Mouse (Mus musculus) adrenal gland, adult 8-10 months (tissue): Measurements from ENCODE around the gene Galnt6. TPM values are rescaled to one million over a fixed set of nuclear protein-coding genes. Genes with fewer than 3 reads are reported as not detected.

ENCODE experiments used
- DNase-seq: peaks from one replicate; pipeline ENCODE4 v3.0.0; 2022
- total RNA-seq, 4 experiments: library from RNA; stranded (reverse); gene quantifications; 2 replicates each; pipeline ENCODE4 v1.2.4; 2022

Galnt6 gene
- total RNA-seq, 4 experiments from 2014 or later: 5.1 to 7.2 (median 5.8) TPM

- no peak for DNase-seq
These were observed 24.9 kb upstream of the Galnt6 start for GRCm38 (mm10) chr15:100754041-100754440.

- DNase-seq: no peak
These were observed 23.9 kb upstream of the Galnt6 start for GRCm38 (mm10) chr15:100753045-100753444.

DNA sequence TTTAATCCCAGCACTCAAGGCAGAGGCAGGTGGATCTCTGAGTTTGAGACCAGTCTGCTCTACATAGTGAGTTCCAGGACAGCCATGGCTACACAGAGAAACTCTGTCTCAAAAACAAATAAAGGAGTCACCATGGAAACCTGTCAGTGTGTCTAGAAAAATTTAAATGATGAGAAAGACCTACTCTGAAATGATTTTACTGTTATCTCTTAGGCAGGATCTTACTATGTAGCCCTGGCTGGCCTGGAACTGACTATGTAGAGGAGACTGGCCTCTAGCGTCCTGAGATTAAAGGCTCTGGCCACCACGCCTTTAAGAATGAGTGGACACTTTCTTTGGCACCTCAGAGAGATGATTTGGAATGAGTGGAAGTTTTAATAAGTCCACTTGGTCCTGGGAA is 23.3 kb upstream of the Galnt6 start:
- no peak for DNase-seq

GRCm38 (mm10) chr15:100749751-100750538 is 20.8 kb upstream of the Galnt6 start:
- DNase-seq: no peak

DNA sequence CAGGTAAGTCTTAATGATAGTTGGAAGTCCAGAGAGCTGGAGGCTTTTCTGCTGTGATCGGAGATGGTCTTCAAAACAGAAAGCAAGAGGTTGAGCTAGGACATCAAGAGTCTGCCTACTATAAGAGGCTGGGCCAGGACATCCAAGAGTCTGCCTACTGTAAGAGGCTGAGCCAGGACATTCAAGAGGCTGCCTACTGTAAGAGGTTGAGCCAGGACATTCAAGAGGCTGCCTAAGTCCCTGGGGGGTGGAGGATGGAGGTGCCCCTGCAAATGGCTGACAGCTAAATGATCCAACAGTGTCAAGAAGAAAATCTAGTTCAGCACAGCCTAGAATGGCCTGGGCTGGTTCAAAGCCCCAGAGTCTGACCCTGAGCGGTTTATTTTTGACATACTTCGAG is 19.4 kb upstream of the Galnt6 start:
- DNase-seq: no peak

GRCm38 (mm10) chr15:100747121-100747963 is 18.2 kb upstream of the Galnt6 start:
- DNase-seq: no peak

- DNase-seq: no peak
These were observed 17.4 kb upstream of the Galnt6 start for GRCm38 (mm10) chr15:100746478-100747120.

GRCm38 (mm10) chr15:100743238-100743637 is 14.1 kb upstream of the Galnt6 start:
- no peak for DNase-seq

DNA sequence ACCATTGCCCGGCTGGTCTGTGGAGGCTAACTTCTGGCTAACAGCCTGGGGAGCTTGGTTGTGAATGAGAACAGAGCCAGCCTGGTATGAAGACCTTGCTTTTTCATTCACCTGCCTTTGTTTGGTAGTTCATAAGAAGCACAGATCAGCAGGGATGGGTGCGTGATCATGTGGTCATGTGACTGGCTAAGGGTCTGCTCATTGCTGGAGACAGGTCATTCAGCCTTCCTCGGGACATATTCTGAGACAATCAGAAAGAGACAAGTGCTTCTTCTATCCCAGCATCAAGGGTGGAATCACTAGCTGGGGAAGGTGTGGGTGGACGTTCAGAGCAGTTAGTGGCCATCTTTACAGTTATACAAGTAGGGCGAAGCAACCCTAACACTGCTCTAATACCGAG is 10.3 kb upstream of the Galnt6 start:
- no peak for DNase-seq

GRCm38 (mm10) chr15:100738351-100738781 is 9.2 kb upstream of the Galnt6 start:
- no peak for DNase-seq

DNA sequence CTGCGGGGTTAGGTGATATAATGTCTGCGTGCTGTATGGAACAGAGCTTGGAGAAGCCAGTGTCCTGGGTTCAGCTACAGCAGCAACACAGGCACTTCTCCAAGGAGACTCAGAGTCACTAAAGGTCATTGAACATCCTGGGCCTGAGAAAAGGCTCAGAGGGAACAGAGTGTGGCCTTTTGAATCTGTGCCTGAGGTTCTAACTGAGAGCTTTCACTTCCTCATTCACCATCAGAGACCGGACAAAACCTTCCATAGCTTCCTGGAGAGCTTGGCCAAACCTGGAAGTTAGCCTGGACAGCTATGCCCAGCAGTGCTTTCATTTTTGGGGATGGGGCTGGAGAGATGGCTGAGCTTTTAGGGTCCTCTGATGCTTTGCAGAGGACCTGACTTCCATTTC is 8.5 kb upstream of the Galnt6 start:
- no peak for DNase-seq

- no peak for DNase-seq
These were observed 6.8 kb upstream of the Galnt6 start for GRCm38 (mm10) chr15:100735953-100736300.

DNA sequence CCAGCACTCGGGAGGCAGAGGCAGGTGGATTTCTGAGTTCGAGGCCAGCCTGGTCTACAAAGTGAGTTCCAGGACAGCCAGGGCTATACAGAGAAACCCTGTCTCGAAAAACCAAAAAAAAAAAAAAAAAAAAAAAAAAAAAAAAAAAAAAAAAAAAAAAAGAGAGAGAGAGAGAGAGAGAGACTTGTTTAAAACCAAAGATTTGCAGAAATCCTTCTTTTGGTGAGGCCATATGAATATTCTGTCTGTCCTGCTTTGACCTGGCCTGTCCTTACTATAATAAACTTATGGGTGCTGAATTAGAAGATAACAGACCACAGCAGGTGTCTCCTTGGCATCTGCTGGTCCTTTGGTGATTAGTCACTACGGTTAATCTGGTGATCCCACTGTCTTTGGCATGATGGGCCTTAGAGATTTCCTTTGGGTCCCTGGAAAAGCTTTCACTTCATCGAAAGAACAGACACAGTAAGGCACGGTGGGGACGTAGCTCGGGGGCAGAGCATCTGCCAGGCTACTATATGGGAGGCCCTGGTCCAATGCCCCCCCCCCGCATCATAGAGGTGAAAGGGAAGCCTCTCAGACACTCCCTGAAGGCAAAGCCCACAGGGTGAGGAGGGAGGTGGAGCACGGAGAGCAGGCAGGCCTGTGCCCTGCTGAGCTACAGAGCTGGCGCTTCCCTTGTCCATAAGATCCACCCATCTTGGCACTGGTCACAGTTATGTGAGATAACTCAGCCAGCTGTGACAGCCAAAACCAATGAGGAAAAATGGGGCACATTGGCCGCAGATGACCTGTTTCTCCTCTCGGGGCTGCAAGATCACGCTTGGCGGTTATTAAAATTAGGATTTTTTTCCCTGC is 6.1 kb upstream of the Galnt6 start:
- no peak for DNase-seq

- no peak for DNase-seq
These were observed 3.4 kb upstream of the Galnt6 start for GRCm38 (mm10) chr15:100732580-100732979.

DNA sequence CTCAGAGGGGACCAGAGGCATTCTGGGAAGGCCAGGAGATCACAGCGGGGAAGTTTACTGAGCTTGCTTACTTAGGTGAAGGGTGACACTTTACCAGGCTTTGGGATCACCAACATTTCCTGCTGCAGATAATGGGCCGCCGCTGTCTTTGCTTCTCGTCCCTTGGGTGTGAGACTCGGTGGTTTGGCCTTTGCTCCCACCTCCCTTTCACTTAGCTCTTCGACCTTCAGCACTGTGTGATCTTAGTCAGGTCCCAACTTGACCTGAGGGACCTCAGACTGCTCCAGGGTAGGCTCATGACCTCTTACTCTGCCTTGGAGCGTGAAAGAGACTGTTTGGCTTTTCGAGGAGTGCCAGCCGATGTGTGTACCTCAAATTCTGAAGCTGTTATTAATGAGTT is 1.9 kb upstream of the Galnt6 start:
- DNase-seq: no peak

DNA sequence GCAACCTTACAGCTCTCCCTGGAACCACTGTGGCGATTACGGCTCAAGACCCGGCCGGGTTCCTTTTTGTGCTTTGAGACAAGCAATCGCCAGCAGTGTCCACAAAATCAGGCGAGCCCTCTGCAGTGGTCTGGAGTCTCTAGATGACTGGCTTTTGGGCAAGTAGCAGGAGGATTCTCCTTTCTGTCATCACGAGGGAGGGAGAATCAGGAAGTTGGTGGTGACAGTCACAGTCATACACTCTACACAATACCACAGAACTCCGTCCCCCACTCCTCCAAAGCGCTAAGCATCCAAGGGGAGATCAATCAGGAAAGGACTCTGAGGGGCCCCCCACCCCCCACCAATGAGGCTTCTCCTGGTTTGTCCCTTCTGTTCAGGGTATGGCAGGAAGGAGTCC is 590 bp downstream of the Galnt6 start:
- DNase-seq: no peak

DNA sequence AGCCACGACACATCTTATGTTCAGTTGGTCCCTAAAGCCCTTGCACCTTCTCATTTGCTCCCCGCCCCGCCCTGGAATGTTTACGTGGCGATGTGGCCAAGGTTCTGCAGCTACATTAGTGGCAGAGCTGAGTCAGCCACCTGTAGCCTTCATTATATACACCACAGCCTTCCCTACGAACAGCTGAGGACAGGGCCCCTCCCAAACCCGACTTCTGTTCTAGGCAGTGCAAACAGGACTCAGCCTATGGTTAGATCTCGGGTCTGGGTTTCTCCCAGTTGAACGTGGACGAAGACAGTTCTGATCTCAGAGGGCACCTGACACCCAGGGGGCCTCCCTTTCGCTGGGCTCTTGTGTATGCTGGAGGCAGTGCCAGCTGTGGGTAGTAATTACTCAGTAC is 1.3 kb downstream of the Galnt6 start:
- DNase-seq: no peak

DNA sequence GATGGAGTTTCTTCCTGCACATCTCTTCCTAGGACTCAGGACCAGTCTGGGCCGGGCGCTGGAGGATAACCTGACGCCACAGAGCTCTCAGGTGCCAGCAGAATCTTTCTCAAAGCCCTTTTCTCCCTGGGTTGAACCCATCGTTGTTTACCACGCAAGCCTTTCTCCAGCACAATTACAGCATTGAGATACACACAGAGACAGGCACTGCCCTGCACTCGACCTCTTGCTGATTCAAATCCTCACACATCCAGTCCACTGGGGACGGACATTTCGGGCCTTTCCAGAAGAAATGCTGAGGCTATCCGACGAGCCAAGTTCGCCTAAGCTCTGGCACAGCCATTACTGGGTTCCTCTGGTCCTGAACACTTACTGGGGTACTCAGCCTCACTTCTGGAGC is 2.5 kb downstream of the Galnt6 start:
- no peak for DNase-seq

- DNase-seq: no peak
These were observed 5.7 kb downstream of the Galnt6 start for GRCm38 (mm10) chr15:100723505-100723904.

GRCm38 (mm10) chr15:100722564-100722963 is 6.6 kb downstream of the Galnt6 start:
- DNase-seq: no peak

GRCm38 (mm10) chr15:100722026-100722425 is 7.2 kb downstream of the Galnt6 start:
- no peak for DNase-seq

DNA sequence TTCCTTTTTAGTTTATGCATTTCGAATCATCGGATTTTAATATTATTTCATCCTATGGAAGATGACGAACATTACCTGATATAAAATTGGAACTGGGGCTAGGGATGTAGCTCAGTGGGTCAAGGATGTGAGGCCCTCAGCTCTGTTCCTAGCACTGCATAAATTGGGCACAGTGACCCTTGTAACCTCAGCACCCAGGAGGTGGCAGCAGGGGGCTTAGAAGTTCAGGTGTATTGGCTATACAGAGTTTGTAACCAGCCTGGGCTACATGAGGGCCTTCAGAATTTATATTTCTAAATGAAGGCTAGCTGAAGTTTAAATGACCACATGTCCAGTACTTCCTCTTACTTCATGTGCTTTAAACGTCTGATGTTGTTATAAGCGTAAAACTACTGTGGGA is 7.7 kb downstream of the Galnt6 start:
- no peak for DNase-seq
